Mouse (Mus musculus) forebrain, embryonic 13.5 days (tissue): Measurements from ENCODE around the gene Peli1. TPM values are rescaled to one million over a fixed set of nuclear protein-coding genes. Genes with fewer than 3 reads are reported as not detected.
A peak's percentile ranks its signal among the peaks of the same experiment; 100 is the strongest.

ENCODE experiments used
- ATAC-seq: fragments of 200-750 bp; cut with Nextera tagmentation; 2 replicates; pipeline ENCODE4 v1.8.0; 2017
- H3K27ac ChIP-seq: fragments of 300-500 bp; sonication (generic); 2 replicates; pipeline ENCODE4 v1.5.1; 2015; ENCODE audit warnings: inconsistent platforms, mild to moderate bottlenecking, moderate library complexity
- H3K27me3 ChIP-seq: fragments of 300-500 bp; sonication (generic); 2 replicates; pipeline ENCODE4 v1.6.1; 2015; ENCODE audit warnings: mild to moderate bottlenecking, inconsistent platforms
- H3K36me3 ChIP-seq: fragments of 300-500 bp; sonication (generic); 2 replicates; pipeline ENCODE4 v1.6.1; 2015; ENCODE audit warnings: mild to moderate bottlenecking, inconsistent platforms; ENCODE audit not compliant: poor library complexity, severe bottlenecking
- H3K4me1 ChIP-seq: fragments of 300-500 bp; sonication (generic); 2 replicates; pipeline ENCODE4 v1.6.1; 2015; ENCODE audit warnings: inconsistent platforms
- H3K4me2 ChIP-seq: fragments of 300-500 bp; sonication (generic); 2 replicates; pipeline ENCODE4 v1.6.1; 2015; ENCODE audit warnings: inconsistent platforms, mild to moderate bottlenecking, moderate library complexity
- H3K4me3 ChIP-seq: fragments of 300-500 bp; sonication (generic); 2 replicates; pipeline ENCODE4 v1.5.1; 2015; ENCODE audit warnings: mild to moderate bottlenecking, inconsistent platforms
- H3K9ac ChIP-seq: fragments of 300-500 bp; sonication (generic); 2 replicates; pipeline ENCODE4 v1.6.1; 2015; ENCODE audit warnings: mild to moderate bottlenecking, inconsistent platforms
- H3K9me3 ChIP-seq: fragments of 300-500 bp; sonication (generic); replicated peaks from 2 replicates; pipeline ENCODE4 v1.6.1; 2016; ENCODE audit warnings: inconsistent platforms
- WGBS: fragments of 180-500 bp; shearing (Covaris S2); methylation state at CpG from one replicate; pipeline ENCODE4 v1.1.7; 2015; 5-methylcytosine and 5-hydroxymethylcytosine counted together
- polyA plus RNA-seq: library from polyadenylated mRNA; unstranded; fragments of >200 nt; fragmentation: Nextera tagmentation; extraction: Ambion mirVana; gene quantifications from 2 replicates; pipeline ENCODE4 v1.2.1, GENCODE M21; 2015

Gene Peli1
- polyA plus RNA-seq, 1 experiment from 2014 or later: 106 TPM

DNA sequence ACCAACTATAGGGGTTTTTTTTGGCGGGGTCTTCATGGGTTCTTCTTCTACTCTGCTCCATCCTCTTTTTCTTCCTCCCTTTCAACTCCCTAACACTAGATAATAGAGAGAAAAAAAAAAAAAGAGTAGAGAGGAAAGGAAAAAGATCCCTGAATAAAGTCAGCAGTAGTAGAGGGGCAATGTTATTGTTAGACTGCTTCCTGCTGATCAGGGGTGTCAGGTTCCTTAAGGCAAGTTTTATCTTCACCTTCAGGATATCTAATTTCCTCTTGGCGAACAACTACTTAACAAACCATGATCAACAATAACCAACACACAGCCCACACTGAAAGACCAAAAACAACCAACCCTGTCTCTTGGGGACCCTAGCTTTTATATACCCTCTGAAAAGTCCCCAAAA is 31.3 kb downstream of the Peli1 start:
- ATAC-seq: no peak
- Histone ChIP-seq H3K9me3 (no peaks in the 10 kb centered on the region; the same call in 1 of the 2 replicates), H3K9ac (no peak overlapping the region), H3K4me3 (no peak overlapping the region), H3K4me2 (no peak overlapping the region), H3K27ac (no peak overlapping the region), H3K4me1 (no peaks in the 10 kb centered on the region), H3K36me3 (0 out of 2 replicates have a peak, but pooled peaks cover 8% of the 10 kb centered on the region), H3K27me3 (no peaks in the 10 kb centered on the region)
- 84% methylated on average over 2 of the region's 2 CpGs for WGBS

GRCm38 (mm10) chr11:21131692-21132091 is 40.6 kb downstream of the Peli1 start:
- H3K4me1 ChIP-seq: no peaks in the 10 kb centered on the region
- H3K27ac ChIP-seq: no peak overlapping the region
- peaks cover 7% of the 10 kb centered on the region for H3K9me3 ChIP-seq
- peaks cover 6% of the 10 kb centered on the region for H3K36me3 ChIP-seq
- H3K9ac ChIP-seq: no peak overlapping the region
- 90% methylated on average over 2 of the region's 2 CpGs for WGBS
- no peak overlapping the region for H3K4me2 ChIP-seq
- no peak for ATAC-seq
- H3K27me3 ChIP-seq: no peaks in the 10 kb centered on the region
- H3K4me3 ChIP-seq: no peak overlapping the region

- H3K9me3 ChIP-seq: no peaks in the 10 kb centered on the region
- no peak overlapping the region for H3K27ac ChIP-seq
- H3K9ac ChIP-seq: no peak overlapping the region
- no peak overlapping the region for H3K4me3 ChIP-seq
- ATAC-seq: no peak
- no peaks in the 10 kb centered on the region for H3K27me3 ChIP-seq
- H3K36me3 ChIP-seq: peaks cover 25% of the 10 kb centered on the region
- no peaks in the 10 kb centered on the region for H3K4me1 ChIP-seq
- H3K4me2 ChIP-seq: no peak overlapping the region
- 83% methylated on average over 2 of the region's 2 CpGs for WGBS
Observed at GRCm38 (mm10) chr11:21134875-21135451, 43.9 kb downstream of the Peli1 start.

DNA sequence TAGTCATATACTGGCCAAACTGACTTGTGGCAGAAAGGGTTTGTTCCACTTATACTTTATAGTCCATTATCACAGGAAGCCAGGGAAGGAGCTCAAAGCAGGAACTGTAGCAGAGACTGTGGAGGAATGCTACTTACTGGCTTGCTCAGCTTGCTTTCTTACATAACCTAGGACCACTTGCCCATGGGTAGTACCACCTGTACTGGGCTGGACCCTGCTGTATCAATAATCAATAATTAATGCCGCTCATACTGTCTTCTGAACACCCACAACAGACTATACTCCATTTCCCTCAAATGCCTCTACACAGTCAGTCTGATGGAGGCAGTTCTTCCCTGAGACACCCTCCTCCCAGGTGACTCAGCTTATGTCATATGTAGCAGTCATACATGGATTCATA is 48.4 kb downstream of the Peli1 start:
- H3K4me1 ChIP-seq: no peaks in the 10 kb centered on the region
- peaks cover 56% of the 10 kb centered on the region for H3K36me3 ChIP-seq
- H3K4me2 ChIP-seq: no peak overlapping the region
- no peak overlapping the region for H3K27ac ChIP-seq
- 0 out of 2 replicates have a peak, but pooled peaks have one; percentile 24 for ATAC-seq
- no peak overlapping the region for H3K9ac ChIP-seq
- no peak overlapping the region for H3K4me3 ChIP-seq
- WGBS: 96% methylated on average over 1 of the region's 1 CpGs
- no peaks in the 10 kb centered on the region for H3K27me3 ChIP-seq
- H3K9me3 ChIP-seq: no peaks in the 10 kb centered on the region

GRCm38 (mm10) chr11:21141242-21141641 is 50.2 kb downstream of the Peli1 start:
- Histone ChIP-seq H3K4me2 (no peak overlapping the region), H3K9me3 (no peaks in the 10 kb centered on the region), H3K27me3 (no peaks in the 10 kb centered on the region), H3K4me1 (no peaks in the 10 kb centered on the region), H3K27ac (no peak overlapping the region), H3K9ac (no peak overlapping the region), H3K36me3 (peaks cover 58% of the 10 kb centered on the region), H3K4me3 (no peak overlapping the region)
- ATAC-seq: no peak
- 90% methylated on average over 7 of the region's 7 CpGs for WGBS

DNA sequence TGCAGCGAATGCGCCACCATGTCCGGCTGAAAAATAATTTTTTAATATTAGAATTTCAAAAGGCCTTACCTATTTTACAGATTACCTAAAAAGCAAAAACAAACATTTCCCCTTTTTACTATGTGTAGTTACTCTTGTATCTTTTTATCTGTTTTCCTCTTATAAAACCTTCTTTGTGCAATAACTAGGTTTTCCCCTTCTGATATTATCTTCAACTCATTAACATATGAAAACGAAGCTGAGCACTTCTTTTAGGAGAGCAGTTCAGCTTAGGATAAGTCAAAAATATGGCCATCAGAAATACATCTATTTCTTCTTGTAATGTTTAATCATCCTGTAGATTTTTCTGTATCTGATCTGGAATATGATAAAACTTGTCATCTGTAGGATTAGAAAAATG is 50.7 kb downstream of the Peli1 start:
- Histone ChIP-seq H3K36me3 (peaks cover 61% of the 10 kb centered on the region), H3K9me3 (no peaks in the 10 kb centered on the region), H3K27ac (no peak overlapping the region), H3K4me3 (no peak overlapping the region), H3K27me3 (no peaks in the 10 kb centered on the region), H3K9ac (no peak overlapping the region), H3K4me2 (no peak overlapping the region), H3K4me1 (no peaks in the 10 kb centered on the region)
- ATAC-seq: no peak
- WGBS: 93% methylated on average over 4 of the region's 4 CpGs

DNA sequence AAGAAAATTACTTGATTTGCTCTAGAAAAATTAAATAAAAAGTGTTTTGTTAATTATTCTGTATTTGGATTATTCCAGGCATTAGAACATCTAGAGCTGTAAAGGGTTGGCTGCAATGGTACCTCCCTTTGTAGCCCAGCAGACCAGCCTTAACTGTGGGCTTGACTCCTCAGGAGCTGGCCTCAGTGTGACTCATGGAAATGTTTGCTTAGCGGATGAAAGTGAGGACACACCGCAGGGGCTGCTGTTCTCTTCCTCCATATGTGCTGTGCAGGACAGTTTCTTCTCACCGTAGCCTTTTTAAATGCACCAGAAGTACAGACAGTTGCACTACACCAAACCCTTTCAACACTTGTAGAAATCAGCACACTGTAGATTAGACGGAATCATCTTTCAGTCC is 58.4 kb downstream of the Peli1 start:
- Histone ChIP-seq H3K27ac (no peak overlapping the region), H3K9me3 (no peaks in the 10 kb centered on the region), H3K4me2 (no peak overlapping the region), H3K27me3 (no peaks in the 10 kb centered on the region), H3K36me3 (peaks cover 70% of the 10 kb centered on the region), H3K4me1 (no peaks in the 10 kb centered on the region), H3K9ac (no peak overlapping the region), H3K4me3 (no peak overlapping the region)
- ATAC-seq: no peak
- 94% methylated on average over 4 of the region's 4 CpGs for WGBS

- 93% methylated on average over 5 of the region's 5 CpGs for WGBS
- no peak overlapping the region for H3K27ac ChIP-seq
- ATAC-seq: no peak
- no peak overlapping the region for H3K9ac ChIP-seq
- no peaks in the 10 kb centered on the region for H3K9me3 ChIP-seq
- no peak overlapping the region for H3K4me3 ChIP-seq
- no peaks in the 10 kb centered on the region for H3K4me1 ChIP-seq
- H3K4me2 ChIP-seq: no peak overlapping the region
- H3K36me3 ChIP-seq: peaks cover 72% of the 10 kb centered on the region
- no peaks in the 10 kb centered on the region for H3K27me3 ChIP-seq
Observed at GRCm38 (mm10) chr11:21150316-21150715, 59.2 kb downstream of the Peli1 start.

DNA sequence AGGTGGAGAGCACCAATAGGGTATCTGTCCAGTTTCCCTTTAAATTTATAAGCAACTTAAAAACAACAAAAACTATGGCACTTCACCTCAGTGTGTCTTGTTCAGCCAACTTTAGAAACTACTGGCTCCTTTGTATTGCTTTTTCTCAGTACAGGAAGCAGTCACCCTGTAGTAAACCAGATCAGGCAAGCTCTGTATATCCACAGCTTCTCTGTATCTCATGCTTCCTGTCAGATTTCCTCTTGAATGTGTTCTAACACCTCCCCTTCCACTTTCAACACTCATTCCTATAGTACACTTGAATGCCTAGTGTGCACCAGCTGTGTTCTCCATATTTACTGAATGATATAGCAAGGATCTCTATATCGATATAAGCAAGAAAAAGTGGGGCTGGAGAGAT is 60.6 kb downstream of the Peli1 start:
- Histone ChIP-seq H3K4me3 (no peak overlapping the region), H3K4me2 (no peak overlapping the region), H3K9ac (no peak overlapping the region), H3K4me1 (no peaks in the 10 kb centered on the region), H3K9me3 (no peaks in the 10 kb centered on the region), H3K36me3 (peaks cover 64% of the 10 kb centered on the region), H3K27ac (no peak overlapping the region), H3K27me3 (no peaks in the 10 kb centered on the region)
- 100% methylated on average over 1 of the region's 1 CpGs for WGBS
- ATAC-seq: no peak

- ATAC-seq: no peak
- 82% methylated on average over 4 of the region's 4 CpGs for WGBS
Observed at GRCm38 (mm10) chr11:21153111-21153510, 62.0 kb downstream of the Peli1 start.

DNA sequence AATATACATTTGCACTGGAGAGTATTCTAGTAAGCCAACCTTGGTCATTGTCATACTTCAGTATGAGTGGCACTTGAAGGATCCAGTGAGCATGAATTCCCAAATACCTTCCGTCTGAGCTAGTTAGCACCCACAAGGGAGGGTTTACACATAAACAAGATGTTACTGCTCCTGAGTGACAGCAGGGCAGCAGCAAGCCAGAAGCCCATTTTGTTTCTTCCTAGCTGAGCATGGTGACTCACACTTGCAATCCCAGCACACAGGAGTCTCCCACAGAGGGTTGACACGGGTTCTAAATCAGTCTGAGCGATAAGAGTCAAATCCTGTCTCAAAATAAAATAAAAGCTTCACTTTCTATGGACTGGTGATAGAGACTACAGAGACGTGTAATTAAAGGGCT is 66.5 kb downstream of the Peli1 start:
- Histone ChIP-seq H3K27me3 (no peaks in the 10 kb centered on the region), H3K9me3 (no peaks in the 10 kb centered on the region), H3K27ac (no peak overlapping the region), H3K4me3 (no peak overlapping the region), H3K36me3 (peaks cover 23% of the 10 kb centered on the region), H3K9ac (no peak overlapping the region), H3K4me2 (no peak overlapping the region), H3K4me1 (no peaks in the 10 kb centered on the region)
- WGBS: 80% methylated on average over 4 of the region's 4 CpGs
- ATAC-seq: no peak

More at GRCm38 (mm10) chr11:21153111-21153510, 62.0 kb downstream of the Peli1 start:
- Histone ChIP-seq H3K36me3 (peaks cover 52% of the 10 kb centered on the region), H3K4me2 (no peak overlapping the region), H3K27ac (no peak overlapping the region), H3K27me3 (no peaks in the 10 kb centered on the region), H3K4me3 (no peak overlapping the region), H3K9me3 (no peaks in the 10 kb centered on the region), H3K9ac (no peak overlapping the region), H3K4me1 (no peaks in the 10 kb centered on the region)

- H3K9ac ChIP-seq: no peak overlapping the region
- WGBS: 90% methylated on average over 5 of the region's 5 CpGs
- no peaks in the 10 kb centered on the region for H3K36me3 ChIP-seq
- H3K9me3 ChIP-seq: no peaks in the 10 kb centered on the region
- no peak overlapping the region for H3K27ac ChIP-seq
- no peaks in the 10 kb centered on the region for H3K27me3 ChIP-seq
- no peak for ATAC-seq
- peaks cover 8% of the 10 kb centered on the region; the same call in 1 of the 2 replicates for H3K4me1 ChIP-seq
- no peak overlapping the region for H3K4me2 ChIP-seq
- no peak overlapping the region for H3K4me3 ChIP-seq
Observed at GRCm38 (mm10) chr11:21162093-21162492, 71.0 kb downstream of the Peli1 start.

DNA sequence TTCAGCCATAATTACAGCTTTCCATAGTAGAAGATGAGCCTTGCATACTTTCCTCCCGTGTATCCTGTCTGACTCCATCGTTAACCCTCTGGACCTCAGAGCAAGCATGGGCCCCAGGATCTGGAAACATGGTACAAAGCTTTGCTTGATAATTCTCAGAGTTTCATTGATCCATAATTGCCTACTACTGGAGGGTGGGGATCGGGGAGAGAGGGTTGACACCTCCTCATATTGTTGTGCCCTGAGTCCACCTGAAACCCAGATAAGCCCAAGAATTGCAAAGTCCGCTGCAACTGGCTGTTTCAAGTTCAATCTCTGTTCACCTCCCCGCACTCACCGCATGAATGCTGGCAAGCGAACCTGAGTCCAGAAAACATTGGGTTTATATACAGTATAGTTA is 72.1 kb downstream of the Peli1 start:
- Histone ChIP-seq H3K4me3 (no peak overlapping the region), H3K9ac (no peak overlapping the region), H3K27ac (no peak overlapping the region), H3K27me3 (no peaks in the 10 kb centered on the region), H3K9me3 (no peaks in the 10 kb centered on the region), H3K4me2 (no peak overlapping the region), H3K4me1 (peaks cover 8% of the 10 kb centered on the region; the same call in 1 of the 2 replicates), H3K36me3 (no peaks in the 10 kb centered on the region)
- ATAC-seq: no peak
- 57% methylated on average over 7 of the region's 7 CpGs for WGBS
